Mouse (Mus musculus) heart, postnatal 36 days (tissue): Measurements from ENCODE around the gene Ccdc167. TPM values are rescaled to one million over a fixed set of nuclear protein-coding genes. Genes with fewer than 3 reads are reported as not detected.

Source experiments
- DNase-seq, 2 experiments: peaks; one replicate each; pipeline ENCODE4 v3.0.0; 2021 to 2022
- intact Hi-C: fragments of 180-260 bp; cut with DNase I; formaldehyde crosslinking; loops from one replicate; pipeline ENCODE4 v1.15.1; 2025
- total RNA-seq, 2 experiments: library from RNA; stranded (reverse); gene quantifications; 2 replicates each; pipeline ENCODE4 v1.2.3; 2021

Gene Ccdc167
- total RNA-seq, 2 experiments from 2014 or later = 11.0 to 11.6 TPM

GRCm38 (mm10) chr17:29690257-29690656 is 26.6 kb downstream of the Ccdc167 start:
- DNase-seq = no peak
- intact Hi-C loops = no loop called here

GRCm38 (mm10) chr17:29688610-29689009 is 28.2 kb downstream of the Ccdc167 start:
- intact Hi-C loops = no loop called here
- DNase-seq = no peak

- no peak for DNase-seq
- intact Hi-C loops = no loop called here
These were observed 29.5 kb downstream of the Ccdc167 start for GRCm38 (mm10) chr17:29687373-29687772.

- intact Hi-C loops = no loop called here
- DNase-seq = no peak
These were observed 30.1 kb downstream of the Ccdc167 start for GRCm38 (mm10) chr17:29686771-29687170.

GRCm38 (mm10) chr17:29684275-29684674 is 32.6 kb downstream of the Ccdc167 start:
- intact Hi-C loops = no loop called here
- no peak for DNase-seq

GRCm38 (mm10) chr17:29683127-29683526 is 33.7 kb downstream of the Ccdc167 start:
- no peak for DNase-seq
- intact Hi-C loops = no loop called here

- no peak for DNase-seq
- intact Hi-C loops = no loop called here
These were observed 34.6 kb downstream of the Ccdc167 start for GRCm38 (mm10) chr17:29682261-29682660.

- no peak for DNase-seq
- intact Hi-C loops = no loop called here
These were observed 35.2 kb downstream of the Ccdc167 start for GRCm38 (mm10) chr17:29681669-29682068.

- intact Hi-C loops = no loop called here
- DNase-seq = no peak
These were observed 35.9 kb downstream of the Ccdc167 start for GRCm38 (mm10) chr17:29680921-29681320.

GRCm38 (mm10) chr17:29680174-29680573 is 36.7 kb downstream of the Ccdc167 start:
- DNase-seq = no peak
- intact Hi-C loops = no loop called here

GRCm38 (mm10) chr17:29679038-29679767 is 37.6 kb downstream of the Ccdc167 start:
- intact Hi-C loops = no loop called here

GRCm38 (mm10) chr17:29678526-29678925 is 38.3 kb downstream of the Ccdc167 start:
- no peak for DNase-seq
- intact Hi-C loops = no loop called here

More at GRCm38 (mm10) chr17:29679038-29679767, 37.6 kb downstream of the Ccdc167 start:
- DNase-seq = no peak

GRCm38 (mm10) chr17:29673325-29673724 is 43.5 kb downstream of the Ccdc167 start:
- no peak for DNase-seq
- intact Hi-C loops = no loop called here

- no peak for DNase-seq
- intact Hi-C loops = no loop called here
These were observed 45.8 kb downstream of the Ccdc167 start for GRCm38 (mm10) chr17:29671021-29671420.

GRCm38 (mm10) chr17:29669936-29670335 is 46.9 kb downstream of the Ccdc167 start:
- DNase-seq = no peak
- intact Hi-C loops = no loop called here

GRCm38 (mm10) chr17:29669030-29669429 is 47.8 kb downstream of the Ccdc167 start:
- no peak for DNase-seq
- intact Hi-C loops = no loop called here

- intact Hi-C loops = no loop called here
- DNase-seq = no peak
These were observed 48.5 kb downstream of the Ccdc167 start for GRCm38 (mm10) chr17:29668051-29668986.

GRCm38 (mm10) chr17:29662145-29662544 is 54.7 kb downstream of the Ccdc167 start:
- no peak for DNase-seq
- intact Hi-C loops = no loop called here

- intact Hi-C loops = loop anchor here (2.0 kb wide), 1 partner anchor 46 kb away; the partner anchor contains the start of genes Gm28043 and Rnf8
- DNase-seq = no peak
These were observed 56.0 kb downstream of the Ccdc167 start for GRCm38 (mm10) chr17:29660762-29661391.

GRCm38 (mm10) chr17:29660076-29660761 is 56.6 kb downstream of the Ccdc167 start, which contains the start of gene Cmtr1:
Cmtr1 (plus strand) TSS chr17:29660595.
- peak; percentile 98 to 99 for DNase-seq
- intact Hi-C loops = loop anchor here (2.0 kb wide), 1 partner anchor 45 kb away; the partner anchor contains the start of genes Gm28043 and Rnf8
